Mouse (Mus musculus): ENCODE measurements around the gene Fam169a.
"Not testable (repeated sequence)": the region's sequence is repeated elsewhere in the genome, so short reads cannot be mapped to it uniquely, and the experiment has no call there.

Gene Fam169a

GRCm38 (mm10) chr13:97066649-97067550, at the start of gene Fam169a:
Gene Fam169a, plus strand, starts transcription at chr13:97067286.
- DNase-seq (ENCODE audit: low read depth, low spot score): no peak

GRCm38 (mm10) chr13:97017711-97018110, 49.4 kb upstream of the Fam169a start:
- DNase-seq (ENCODE audit: low read depth, low spot score): no peak

- no peak for DNase-seq (ENCODE audit: low read depth, low spot score)
These were observed 47.0 kb upstream of the Fam169a start for GRCm38 (mm10) chr13:97020122-97020521.

GRCm38 (mm10) chr13:97021906-97022305, 45.2 kb upstream of the Fam169a start:
- no peak for DNase-seq (ENCODE audit: low read depth, low spot score)

- no peak for DNase-seq (ENCODE audit: low read depth, low spot score)
These were observed 37.0 kb upstream of the Fam169a start for GRCm38 (mm10) chr13:97030075-97030474.

GRCm38 (mm10) chr13:97034262-97034661, 32.8 kb upstream of the Fam169a start, which contains the start of gene 1700029F12Rik:
Gene 1700029F12Rik, minus strand, starts transcription at chr13:97034362.
- no peak for DNase-seq (ENCODE audit: low read depth, low spot score)

- no peak for DNase-seq (ENCODE audit: low read depth, low spot score)
These were observed 15.9 kb upstream of the Fam169a start for GRCm38 (mm10) chr13:97051158-97051557.

- peak; percentile 14 for DNase-seq (ENCODE audit: low read depth, low spot score)
These were observed 14.4 kb upstream of the Fam169a start for GRCm38 (mm10) chr13:97052667-97053066.

GRCm38 (mm10) chr13:97053844-97054243, 13.2 kb upstream of the Fam169a start:
- no peak for DNase-seq (ENCODE audit: low read depth, low spot score)

- DNase-seq (ENCODE audit: low read depth, low spot score): no peak
These were observed 9.3 kb upstream of the Fam169a start for GRCm38 (mm10) chr13:97057817-97058216.

- DNase-seq (ENCODE audit: low read depth, low spot score): no peak
These were observed 7.3 kb upstream of the Fam169a start for GRCm38 (mm10) chr13:97059746-97060145.

GRCm38 (mm10) chr13:97060331-97060730, 6.8 kb upstream of the Fam169a start:
- DNase-seq (ENCODE audit: low read depth, low spot score): no peak

GRCm38 (mm10) chr13:97062151-97062550, 4.9 kb upstream of the Fam169a start:
- DNase-seq (ENCODE audit: low read depth, low spot score): no peak

GRCm38 (mm10) chr13:97063431-97063830, 3.7 kb upstream of the Fam169a start:
- no peak for DNase-seq (ENCODE audit: low read depth, low spot score)

- DNase-seq (ENCODE audit: low read depth, low spot score): no peak
These were observed 2.7 kb upstream of the Fam169a start for GRCm38 (mm10) chr13:97064413-97064812.

- DNase-seq (ENCODE audit: low read depth, low spot score): not testable (repeated sequence)
These were observed 2.1 kb upstream of the Fam169a start for GRCm38 (mm10) chr13:97064844-97065621.

GRCm38 (mm10) chr13:97067691-97068090, 605 bp downstream of the Fam169a start:
- DNase-seq (ENCODE audit: low read depth, low spot score): no peak

- DNase-seq (ENCODE audit: low read depth, low spot score): no peak
These were observed 1.1 kb downstream of the Fam169a start for GRCm38 (mm10) chr13:97068151-97068550.

GRCm38 (mm10) chr13:97070931-97071625, 4.0 kb downstream of the Fam169a start:
- DNase-seq (ENCODE audit: low read depth, low spot score): no peak

GRCm38 (mm10) chr13:97071626-97072241, 4.6 kb downstream of the Fam169a start:
- DNase-seq (ENCODE audit: low read depth, low spot score): no peak

- no peak for DNase-seq (ENCODE audit: low read depth, low spot score)
These were observed 6.4 kb downstream of the Fam169a start for GRCm38 (mm10) chr13:97073497-97073896.
